Mouse (Mus musculus) yolk sac, embryonic 10.5 days (tissue): ENCODE results near the gene Pds5b.
"Not testable (repeated sequence)": the region's sequence is repeated elsewhere in the genome, so short reads cannot be mapped to it uniquely, and the experiment has no call there.

Experiments used
- DNase-seq: peaks from one replicate; pipeline ENCODE4 v3.0.0-alpha.2; 2017; ENCODE audit warnings: low spot score

Pds5b gene

DNA sequence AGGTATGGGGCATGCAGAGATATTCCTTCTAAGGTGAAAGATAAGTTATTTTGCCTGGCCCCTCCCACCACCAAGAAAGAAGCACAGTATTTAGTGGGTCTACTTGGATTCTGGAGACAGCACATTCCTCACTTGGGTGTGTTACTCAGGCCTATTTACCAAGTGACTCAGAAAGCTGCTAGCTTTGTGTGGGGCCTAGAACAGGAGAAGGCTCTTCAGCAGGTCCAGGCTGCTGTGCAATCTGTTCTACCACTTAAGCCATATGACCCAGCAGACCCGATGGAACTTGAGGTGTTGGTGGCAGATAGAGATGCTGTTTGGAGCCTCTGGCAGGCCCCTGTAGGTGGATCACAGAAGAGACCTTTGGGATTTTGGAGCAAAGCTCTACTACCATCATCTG is 33.1 kb downstream of the Pds5b start:
- not testable (repeated sequence) for DNase-seq

DNA sequence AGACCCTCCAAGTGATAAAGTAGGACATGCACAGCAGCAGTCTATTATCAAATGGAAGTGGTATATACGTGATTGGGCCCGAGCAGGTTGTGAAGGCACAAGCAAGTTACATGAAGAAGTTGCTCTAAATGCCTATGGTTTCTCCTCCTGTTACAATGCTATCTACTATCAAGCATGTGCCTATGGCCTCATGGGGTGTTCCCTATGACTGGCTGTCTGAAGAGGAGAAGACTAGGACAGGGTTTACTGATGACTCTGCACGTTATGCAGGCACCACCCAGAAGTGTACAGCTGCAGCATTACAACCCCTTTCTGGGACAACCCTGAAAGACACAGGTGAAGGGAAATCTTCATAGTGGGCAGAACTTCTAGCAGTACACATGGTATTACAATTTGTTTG is 33.6 kb downstream of the Pds5b start:
- DNase-seq: not testable (repeated sequence)

DNA sequence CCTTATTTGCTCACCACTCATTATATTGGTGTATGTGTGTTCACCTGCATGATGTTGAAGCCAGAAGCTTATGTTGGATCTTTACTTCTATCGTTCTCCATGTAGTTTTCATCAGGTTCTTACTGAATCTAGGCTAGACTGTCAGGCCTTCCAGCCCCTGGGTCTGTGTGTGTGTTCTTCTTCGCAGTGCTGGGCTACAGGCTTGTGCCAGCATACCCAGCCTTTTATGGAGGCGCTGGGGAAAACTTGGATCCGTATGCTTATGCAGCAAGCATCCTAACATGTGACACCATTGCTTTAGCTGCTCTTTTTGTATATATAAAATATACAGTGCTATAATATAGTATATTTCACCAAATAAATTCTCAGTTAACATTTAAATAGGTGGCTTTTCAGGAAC is 38.0 kb downstream of the Pds5b start:
- no peak for DNase-seq

DNA sequence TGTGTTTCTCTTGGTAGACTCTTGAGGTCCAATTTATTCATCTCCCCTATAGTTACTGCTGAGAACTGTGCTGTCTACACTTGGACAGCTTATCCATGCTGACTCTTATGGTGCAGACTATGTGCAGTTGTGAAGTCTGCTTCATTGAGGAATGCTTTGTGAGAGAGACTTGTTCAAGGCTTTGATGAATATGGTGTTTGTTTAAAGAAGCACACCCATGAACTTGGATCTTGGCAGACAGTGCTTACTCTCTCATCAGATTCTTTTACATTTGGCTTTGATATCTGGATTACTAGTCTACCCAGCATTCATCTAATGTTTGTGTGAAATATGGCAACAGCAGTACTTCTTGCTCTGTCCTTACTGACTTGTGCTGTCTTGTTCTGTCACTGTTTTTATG is 39.9 kb downstream of the Pds5b start:
- no peak for DNase-seq

DNA sequence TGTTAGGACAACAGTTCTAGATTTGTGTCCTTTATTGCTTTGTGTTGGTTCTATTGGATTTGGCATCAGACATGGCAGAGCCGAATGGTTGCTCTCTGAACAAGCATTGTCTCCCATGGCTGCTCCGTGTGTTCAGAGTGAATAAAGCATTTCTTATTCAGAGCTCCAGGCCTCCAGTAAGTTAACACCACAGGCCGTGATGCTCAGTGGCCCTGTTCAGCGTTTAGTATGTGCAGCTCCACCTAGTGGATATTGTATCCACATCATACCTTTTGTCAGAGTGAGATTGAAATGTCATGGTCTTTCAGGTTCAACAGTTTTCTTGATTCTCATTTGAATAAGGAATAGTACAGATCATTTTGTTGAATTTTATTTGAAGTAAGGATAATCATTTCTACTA is 44.2 kb downstream of the Pds5b start:
- DNase-seq: no peak

DNA sequence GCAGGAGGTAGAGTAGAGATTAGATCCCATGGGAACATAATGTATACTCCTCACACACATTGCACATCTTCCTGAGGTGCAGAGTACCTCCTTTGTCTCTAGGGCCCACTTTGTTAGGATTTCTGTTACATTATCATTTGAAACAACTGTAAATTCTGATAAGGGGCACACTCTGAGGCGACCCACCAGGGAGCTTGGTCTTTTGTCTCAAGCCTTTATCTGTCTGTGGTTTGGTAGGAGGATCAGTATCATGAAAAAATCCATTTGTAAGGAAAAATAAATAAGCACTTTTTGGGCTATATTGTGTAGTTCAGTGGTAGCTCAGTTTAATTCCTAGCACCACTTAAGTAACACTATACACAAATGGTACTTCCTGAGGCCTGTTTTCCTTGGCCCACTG is 51.1 kb downstream of the Pds5b start:
- DNase-seq: no peak

DNA sequence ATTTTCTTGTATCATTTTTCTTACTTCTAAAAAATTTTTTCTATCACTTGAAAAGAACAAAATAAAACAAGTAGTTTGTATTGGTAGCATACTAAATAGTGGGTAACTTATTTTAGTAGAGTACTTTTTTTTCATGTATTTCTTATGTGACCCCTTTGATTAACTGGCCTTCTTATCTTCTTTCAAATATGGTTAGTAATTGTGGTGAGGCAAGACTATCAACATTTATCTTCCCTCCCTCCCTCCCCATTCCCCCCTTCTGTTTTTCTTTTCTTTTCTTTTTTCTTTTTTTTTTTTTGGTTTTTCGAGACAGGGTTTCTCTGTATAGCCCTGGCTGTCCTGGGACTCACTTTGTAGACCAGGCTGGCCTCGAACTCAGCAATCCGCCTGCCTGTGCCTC is 63.5 kb downstream of the Pds5b start:
- not testable (repeated sequence) for DNase-seq

DNA sequence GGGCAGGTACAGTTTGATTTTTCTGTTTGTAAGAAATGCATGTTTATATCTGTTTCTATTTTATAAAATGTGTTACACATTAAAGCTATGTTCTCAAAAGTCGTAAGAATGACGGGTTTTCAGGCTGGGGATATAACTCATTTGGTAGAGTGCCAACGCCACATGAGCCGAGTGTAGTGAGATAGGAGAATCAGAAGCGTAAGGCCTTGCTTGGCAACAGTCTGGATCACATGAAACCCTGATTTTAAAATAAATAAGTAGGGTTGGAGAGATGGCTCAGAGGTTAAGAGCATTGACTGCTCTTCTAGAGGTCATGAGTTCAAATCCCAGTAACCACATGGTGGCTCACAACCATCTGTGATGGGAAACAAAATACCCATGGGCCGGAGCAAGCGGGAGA is 65.8 kb downstream of the Pds5b start:
- DNase-seq: no peak

DNA sequence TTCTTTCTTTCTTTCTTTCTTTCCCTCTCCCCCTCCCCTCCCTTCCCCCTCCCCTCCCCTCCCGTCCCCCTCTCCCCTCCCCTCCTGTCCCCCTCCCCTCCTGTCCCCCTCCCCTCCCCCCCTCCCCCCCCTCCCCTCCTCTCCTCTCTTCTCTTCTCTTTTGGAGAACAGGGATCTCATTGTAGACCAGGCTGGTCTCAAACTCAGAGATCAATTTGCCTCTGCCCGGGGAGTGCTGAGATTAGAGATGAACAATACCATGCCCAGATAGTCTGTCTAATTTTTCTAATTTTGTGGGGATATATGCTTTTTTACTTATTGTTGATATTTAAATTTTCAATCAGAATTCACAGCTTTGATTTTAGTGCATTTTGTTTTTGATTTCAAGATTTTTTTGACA is 67.1 kb downstream of the Pds5b start:
- no peak for DNase-seq

DNA sequence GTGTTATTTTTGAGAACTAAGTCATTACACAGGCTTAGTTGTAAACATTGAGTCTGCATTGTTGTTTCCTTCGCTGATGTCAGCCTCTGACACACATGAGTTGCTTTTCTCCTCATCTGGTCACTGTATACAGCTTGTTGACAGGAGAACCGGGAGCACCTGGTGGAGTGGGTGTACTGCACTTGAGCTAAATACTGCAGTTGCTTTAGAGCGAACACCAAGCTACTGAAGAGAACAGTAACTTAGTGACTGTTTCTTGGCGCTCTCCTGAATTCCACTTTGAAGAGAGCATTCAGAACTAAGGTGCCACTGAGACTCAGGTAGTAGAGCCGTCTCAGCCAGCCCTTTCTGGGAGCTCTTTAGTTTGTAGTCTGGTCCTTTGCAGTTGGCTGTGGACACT is 83.1 kb downstream of the Pds5b start:
- DNase-seq: no peak

DNA sequence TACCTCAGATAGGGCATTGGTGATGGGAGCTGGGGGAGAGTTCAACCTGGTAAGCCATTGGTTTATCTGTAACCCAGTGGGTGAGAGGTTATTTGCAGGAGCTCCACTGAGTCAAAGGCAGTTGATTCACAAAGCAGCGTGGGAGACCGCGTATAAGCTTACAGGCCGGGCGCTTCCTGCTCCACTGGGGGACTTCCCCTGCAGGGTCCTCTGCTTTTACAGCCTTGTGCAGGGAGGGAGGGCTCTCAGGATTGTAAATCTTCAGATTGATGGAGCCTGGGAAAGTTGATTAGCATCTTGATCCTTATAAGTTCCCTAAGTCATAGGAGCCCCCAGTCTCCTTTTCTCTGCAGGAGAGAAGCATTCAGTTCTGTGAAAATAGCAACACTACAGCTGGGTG is 98.9 kb downstream of the Pds5b start:
- DNase-seq: peak; percentile 8

DNA sequence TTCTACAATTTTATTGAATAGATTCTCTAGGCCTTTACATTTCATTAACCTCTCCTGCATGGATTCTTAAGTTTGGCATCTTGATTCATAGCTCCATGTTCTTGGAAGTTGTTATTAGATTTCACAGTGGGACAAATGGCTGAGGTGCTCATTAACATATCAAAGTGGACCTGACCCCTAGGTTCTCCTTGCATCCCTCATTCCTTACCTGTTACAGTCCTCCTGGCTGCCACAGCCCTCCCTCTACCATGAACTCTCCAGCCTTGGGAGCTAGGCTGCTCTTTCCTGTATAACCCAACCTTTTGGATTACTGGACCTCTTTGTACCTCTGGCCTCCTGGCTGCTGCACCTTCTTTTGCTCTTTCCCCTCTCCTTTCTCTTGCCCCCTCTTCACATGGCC is 99.5 kb downstream of the Pds5b start:
- no peak for DNase-seq

DNA sequence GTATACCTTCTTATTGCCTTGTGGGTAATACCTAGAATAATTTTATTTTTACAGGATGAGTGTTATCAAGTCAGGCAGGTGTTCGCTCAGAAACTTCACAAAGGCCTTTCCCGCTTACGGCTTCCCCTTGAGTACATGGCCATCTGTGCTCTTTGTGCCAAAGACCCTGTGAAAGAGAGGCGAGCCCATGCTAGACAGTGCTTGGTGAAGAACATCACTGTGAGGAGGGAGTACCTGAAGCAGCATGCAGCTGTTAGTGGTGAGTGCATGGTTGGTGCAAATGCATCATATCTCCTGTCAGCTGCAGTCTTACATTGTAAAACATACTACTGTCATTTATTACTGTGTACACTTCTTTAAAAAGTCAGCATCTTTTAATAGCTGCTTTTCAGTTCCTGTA is 114.7 kb downstream of the Pds5b start:
- DNase-seq: no peak

DNA sequence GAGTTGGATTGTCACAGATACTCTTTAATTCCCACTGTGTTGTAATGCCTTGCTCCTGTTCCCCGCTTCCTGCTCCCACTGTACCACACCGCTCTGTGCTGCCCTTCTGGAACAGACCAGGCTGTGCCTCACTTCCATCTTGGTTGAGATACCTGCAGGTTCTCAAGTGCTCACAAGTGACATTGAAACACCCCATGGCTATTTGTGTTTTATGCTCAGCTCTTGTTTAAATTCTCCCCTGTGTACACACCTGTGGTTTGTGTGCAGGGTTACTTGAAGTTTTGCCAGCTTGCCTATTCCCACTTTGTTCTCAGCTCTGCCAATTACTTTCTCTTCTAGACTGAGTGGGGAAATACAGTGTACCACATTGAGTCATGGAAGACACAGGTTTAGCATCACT is 115.5 kb downstream of the Pds5b start:
- DNase-seq: no peak

DNA sequence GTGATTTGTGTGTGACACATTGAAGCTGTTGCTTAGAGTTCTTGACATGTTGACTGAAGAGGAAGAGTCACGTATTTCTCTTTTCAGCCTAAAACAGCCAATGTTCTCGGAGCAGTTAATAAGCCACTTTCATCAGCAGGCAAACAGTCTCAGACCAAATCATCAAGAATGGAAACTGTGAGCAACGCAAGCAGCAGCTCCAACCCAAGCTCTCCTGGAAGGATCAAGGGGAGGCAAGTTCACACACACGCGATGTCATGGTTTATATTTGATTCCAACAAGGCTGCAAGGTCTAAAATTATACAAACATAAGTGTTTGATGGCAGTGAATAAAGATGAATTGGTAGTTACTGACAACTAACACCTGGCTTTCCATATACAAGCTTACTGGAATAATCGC is 120.6 kb downstream of the Pds5b start:
- DNase-seq: no peak

DNA sequence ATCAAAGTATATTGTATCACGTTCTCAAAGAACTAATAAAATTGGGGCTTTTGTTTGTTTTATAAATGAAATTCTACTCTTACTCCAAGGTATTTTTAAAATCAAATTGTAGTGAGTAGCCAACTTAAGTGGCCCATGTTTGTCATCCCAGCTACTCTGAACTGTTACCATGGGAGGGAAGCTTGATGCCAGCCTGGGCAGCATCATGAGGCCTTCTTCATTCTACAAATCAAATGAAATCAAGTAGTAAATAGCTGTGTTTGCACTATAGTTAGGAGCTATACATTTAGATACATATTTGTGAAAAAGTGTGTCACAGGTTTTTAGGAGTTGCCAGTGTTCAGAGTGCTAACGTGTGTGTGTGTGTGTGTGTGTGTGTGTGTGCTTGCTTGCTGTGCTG is 126.5 kb downstream of the Pds5b start:
- DNase-seq: no peak

DNA sequence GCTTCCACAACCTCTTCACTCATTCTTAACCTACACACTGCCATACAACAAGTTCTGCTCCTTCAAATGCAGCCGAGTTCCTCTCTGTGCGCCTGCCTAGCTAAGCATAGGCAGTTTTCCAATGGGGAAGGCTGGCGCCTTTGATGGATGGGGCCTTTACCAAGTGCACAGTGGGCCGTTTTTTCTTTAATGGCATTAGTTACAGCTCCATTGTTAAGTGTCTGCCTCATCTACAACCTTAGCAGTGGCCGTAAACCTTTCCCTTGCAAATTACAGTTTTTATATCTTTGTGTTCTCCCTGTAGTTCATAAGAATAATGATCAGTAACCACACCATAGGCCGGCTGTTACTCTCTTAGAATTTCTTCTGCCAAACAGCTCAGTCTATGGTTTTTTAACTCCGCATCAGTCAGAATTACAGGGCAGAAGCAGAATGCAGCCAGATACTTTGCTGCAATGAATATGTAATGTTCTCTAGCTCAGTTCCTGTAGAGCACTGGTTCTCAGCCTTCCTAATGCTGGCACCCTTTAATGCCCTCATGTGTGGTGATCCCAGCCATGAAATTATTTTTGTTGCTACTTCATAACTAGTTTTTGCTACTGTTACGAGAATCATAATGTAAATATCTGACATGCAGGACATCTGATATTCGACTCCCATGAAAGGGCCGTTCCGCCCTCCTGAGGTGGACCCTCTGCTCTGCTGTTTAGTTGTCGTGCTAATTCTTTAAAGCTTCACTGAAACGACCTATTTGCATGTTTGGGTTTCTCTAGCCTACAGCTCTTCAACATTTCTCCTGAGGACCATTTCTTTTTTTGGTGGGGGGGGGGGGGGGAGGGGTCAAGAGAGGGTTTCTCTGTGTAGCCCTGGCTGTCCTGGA is 140.8 kb downstream of the Pds5b start:
- no peak for DNase-seq

DNA sequence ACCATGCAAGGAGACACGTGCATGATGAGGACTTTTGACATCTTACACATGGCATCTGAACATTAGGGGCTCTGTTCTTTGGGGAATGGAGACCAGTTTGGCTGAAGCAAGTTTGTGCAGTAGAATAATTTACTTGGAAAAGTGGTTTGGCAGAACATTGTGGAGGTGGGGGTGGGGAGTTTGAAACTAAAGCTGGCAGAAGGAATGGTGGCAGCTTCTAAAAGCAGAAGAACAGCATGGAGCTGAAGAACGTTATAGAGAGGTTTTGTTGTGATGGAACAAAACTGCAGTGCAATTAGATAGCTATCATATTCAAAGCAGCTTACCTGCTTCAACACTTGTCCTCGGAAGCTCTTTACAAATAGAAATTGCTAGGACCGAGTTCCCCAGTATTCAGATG is 141.9 kb downstream of the Pds5b start:
- no peak for DNase-seq

DNA sequence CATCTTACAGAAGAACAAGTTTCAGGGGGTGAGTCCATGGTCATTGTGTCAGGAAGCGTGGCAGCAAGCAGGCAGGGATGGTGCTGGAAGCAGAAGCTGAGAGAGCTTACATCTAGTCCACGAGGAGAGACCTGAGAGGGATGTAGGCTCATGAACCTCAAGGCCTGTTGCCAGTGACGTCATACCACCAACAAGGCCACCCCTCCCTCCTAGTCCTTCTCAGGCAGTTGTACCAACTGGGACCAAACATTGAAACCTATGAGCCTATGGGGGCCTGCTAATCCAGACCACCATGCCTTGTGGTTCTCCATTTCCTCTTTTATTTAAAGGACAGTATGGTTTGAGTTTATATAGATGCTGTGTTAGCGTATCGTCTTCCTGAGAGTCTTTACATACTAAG is 143.2 kb downstream of the Pds5b start:
- DNase-seq: no peak

DNA sequence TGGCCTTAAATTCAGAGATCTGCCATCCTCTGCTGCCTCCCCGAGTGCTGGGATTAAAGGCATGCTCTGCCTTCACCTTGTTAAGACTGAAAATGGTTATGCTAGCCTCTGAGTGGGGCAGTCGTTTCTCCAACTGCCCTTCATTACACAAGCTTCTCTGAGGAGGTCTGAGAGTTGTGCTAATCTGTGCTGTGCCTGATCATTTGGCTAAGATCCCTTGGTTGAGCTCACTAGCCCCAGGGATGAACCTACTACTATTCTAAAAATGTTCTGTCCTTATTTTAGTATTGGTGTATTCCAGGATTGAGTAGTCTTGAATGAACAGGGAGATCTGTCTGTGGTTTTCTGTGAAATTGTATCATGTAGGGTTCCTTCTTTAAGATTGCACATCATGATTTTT is 144.5 kb downstream of the Pds5b start:
- DNase-seq: no peak

DNA sequence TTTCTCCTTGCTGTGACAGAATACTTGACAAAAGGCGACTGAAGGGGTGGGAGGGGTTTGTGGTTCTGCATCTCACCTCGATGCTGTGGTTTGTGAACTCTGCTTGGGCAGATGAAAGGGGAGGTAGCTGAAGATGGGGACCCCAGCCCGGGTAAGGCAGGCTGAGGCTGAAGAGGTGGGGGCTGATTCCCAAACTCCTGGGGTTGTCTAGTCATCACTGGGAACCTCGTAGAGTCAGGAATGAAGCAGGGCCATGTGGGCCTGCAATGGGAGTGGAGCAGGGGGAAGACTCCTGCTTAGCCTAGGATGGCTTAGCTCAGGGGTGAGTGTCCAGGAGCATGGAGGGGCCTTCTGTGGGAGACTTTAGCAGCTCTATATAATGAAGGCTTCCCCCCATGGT is 145.3 kb downstream of the Pds5b start:
- DNase-seq: no peak

DNA sequence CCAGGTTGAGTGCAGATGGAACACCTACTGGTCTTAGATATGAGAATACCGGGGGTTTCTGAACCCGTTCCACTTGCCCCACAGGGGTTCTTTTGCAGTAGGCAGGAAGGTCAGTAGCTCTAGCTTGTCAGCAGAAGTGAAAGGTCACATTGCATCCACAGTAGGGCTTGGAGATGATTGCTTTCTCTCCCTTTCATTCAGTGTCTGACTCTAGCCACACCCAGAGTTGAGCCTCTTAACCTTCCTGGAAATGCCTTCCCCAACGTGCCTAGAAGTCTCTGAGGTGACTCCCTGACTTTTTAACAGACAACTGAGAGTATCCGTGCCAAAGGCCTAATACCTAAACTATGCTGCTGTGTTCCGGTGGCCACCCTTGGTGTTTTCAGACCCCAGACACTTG is 146.0 kb downstream of the Pds5b start:
- DNase-seq: no peak

DNA sequence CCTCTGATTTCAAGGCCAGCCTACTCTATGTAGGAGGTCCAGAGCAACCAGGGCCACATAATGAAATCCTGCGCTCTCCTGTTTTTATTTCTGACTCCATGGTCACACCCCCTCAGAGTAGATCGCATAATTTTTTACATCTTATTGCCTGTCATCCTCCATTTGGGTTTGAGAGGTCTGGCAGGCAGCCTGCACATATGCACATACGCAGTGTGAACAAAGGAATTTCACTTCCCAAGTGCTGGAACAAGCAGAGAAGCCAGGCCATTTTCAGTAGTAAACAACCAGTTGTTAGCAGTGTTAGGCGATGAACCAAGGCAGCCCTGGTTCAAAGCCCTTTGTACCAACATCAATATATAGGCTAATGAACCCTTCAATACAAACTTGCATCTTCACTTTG is 147.6 kb downstream of the Pds5b start:
- no peak for DNase-seq

DNA sequence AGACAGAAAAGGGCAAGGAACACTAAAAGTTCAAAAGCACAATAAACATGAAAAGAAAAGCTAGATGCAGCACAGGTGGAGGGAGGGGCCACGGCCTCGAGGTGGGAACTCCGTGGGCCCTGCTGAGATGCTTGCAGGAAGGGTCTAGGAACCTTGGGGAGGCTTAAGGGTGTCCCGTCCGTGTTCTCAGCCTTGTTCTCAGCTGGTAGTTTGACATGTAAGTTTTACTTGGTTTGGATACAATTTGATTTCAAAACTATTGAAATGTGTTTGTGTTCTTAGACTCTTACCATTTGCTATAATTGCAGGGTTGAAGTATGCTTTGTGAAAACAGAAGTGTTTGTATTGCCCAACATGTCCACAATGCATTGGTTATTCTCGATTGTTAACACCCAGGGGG is 149.2 kb downstream of the Pds5b start:
- no peak for DNase-seq
